Mouse (Mus musculus): Measurements from ENCODE around the gene Pmvk.

Pmvk gene

GRCm38 (mm10) chr3:89484766-89485524 is 30.6 kb downstream of the Pmvk start:
- ChIA-PET CTCF (interaction anchor here (0.5 to 3.0 kb wide), 23 partner anchors 15 to 177 kb away, joined by 3 to 34 read pairs (median 4); partner anchors contain the start of gene Pmvk (in 2 of the 4)), POLR2A (interaction anchor here in 3 of 4 experiments (0.6 to 1.4 kb wide), 10 partner anchors 19 to 383 kb away, joined by 3 to 14 read pairs (median 4); no protein-coding TSS in a partner anchor)

DNA sequence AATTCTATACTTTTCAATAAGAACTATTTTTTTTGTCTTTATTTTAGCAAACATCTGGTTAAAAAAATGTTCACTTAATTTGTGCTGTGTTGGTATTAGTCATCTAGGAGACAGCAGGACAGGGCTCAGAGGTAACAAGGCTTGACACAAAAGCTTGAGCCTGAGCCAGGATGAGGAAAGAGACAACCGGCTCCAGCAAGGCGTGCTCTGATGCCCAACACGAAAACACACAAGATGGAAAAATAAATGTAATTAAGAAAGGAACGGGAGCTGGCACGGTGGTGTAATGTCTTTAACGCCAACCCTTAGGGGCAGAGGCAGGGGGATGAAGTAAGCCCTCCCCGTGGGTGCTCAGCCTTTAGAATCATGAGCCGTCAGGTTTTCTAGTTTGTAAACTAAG is 31.8 kb downstream of the Pmvk start:
- CTCF ChIA-PET = interaction anchor here (0.5 to 3.0 kb wide), 13 partner anchors 13 to 169 kb away, joined by 3 to 34 read pairs (median 7); partner anchors contain the start of gene Pmvk (in 1 of the 4)
- POLR2A ChIA-PET = interaction anchor here in 3 of 4 experiments (0.6 to 1.8 kb wide), 4 partner anchors 15 to 313 kb away, joined by 3 to 4 read pairs (median 4); partner anchors contain the start of gene Pbxip1 (in 1 of the 3)

DNA sequence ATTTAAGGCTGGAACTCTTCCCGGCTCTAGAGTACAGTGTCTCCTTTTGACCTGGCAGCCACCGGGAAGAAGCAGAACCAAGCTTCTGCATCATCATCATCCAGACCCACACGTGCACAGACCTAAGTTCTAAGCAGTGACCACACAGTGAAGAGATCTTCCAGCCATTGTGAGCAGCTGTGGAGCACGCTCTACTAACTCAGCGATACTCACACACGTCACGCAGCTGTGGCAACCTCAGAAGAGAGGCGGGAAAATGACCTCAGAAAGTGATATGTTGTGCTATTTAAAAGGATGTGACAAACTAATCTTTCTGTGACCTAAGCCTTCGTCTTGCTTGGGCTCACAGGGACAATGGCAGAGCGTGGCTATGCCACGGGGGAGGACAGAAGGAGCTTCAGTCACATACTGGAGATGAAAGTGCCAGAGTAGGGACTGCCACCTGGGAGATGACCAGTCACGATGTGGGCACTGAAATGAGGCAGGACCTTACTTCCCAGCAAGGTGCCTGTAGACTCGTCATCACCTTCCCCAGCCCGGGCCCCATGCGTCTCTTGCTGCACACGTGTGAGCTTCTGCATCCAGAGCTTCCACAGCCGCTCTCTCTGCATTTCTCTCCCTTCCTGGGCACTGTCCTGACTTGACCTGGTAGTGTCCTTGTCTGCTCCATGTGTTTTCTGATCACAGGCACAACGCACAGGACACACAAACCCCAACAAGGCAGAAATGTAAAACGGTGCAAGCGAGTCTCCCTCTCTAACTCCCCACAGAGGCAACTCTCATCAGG is 32.8 kb downstream of the Pmvk start:
- ChIA-PET CTCF (interaction anchor here (0.8 to 2.0 kb wide), 9 partner anchors 12 to 203 kb away, joined by 3 to 7 read pairs (median 6); partner anchors contain the start of gene Adam15 (in 1 of the 4)), POLR2A (interaction anchor here (0.5 to 1.8 kb wide), 10 partner anchors 16 to 1290 kb away, joined by 3 to 9 read pairs (median 3); partner anchors contain the start of genes Pbxip1 (in 1 of the 4) and Tpm3 (in 1 of the 4))

DNA sequence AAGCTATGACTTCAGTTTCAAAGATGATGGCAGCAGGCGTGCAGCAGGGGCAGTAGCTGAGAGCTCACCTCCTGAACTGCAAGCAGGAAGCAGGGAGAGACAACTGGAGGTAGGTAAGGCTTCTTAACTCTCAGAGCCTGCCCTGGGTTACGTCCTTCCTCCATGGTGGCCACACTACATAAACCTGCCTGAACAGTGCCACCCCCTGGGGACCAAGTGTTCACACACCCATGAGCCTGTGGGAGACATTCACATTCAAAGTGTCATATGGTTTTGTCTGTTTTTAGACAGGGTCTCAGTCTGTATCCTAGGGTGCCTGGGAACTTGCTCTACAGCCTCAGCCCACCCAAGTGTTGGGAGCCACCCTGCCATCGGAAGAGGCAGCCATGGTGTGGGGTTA is 36.4 kb downstream of the Pmvk start:
- CTCF ChIA-PET = interaction anchor here (0.7 to 4.2 kb wide), 20 partner anchors 8 to 248 kb away, joined by 3 to 39 read pairs (median 4); partner anchors contain the start of genes Cks1b (in 1 of the 4) and Shc1 (in 1 of the 4)
- POLR2A ChIA-PET = interaction anchor here in 2 of 4 experiments (0.8 to 1.7 kb wide), 11 partner anchors 18 to 168 kb away, joined by 3 to 5 read pairs (median 3); partner anchors contain the start of gene Efna3 (in 1 of the 2)

DNA sequence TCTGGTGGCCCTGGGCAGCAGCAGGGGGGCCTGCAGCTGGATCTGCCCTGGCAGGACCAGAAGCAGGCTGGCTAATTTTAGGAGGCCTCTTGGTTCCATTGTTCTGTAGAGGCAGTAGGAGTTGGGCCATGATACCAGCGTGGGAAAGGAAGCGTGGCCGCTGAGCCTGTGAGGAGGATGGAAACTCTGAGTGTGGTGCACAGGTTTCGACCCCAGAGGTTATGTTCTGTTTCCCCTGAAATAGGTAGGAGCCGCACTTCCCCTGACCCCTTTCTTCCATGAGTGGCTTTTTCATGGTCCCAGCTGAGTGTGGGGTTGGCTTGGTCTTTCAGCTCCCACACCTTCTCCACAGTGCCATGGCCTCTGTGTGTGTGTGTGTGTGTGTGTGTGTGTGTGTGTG is 37.2 kb downstream of the Pmvk start:
- POLR2A ChIA-PET = interaction anchor here in 2 of 4 experiments (0.7 to 1.7 kb wide), 11 partner anchors 12 to 307 kb away, joined by 3 to 5 read pairs (median 3); partner anchors contain the start of gene Efna3 (in 1 of the 2)
- CTCF ChIA-PET = interaction anchor here in 3 of 4 experiments (0.9 to 4.2 kb wide), 13 partner anchors 10 to 248 kb away, joined by 3 to 39 read pairs (median 3); partner anchors contain the start of genes Cks1b (in 1 of the 3) and Shc1 (in 1 of the 3)

- ChIA-PET CTCF (interaction anchor here in 2 of 4 experiments (0.6 to 4.2 kb wide), 4 partner anchors 43 to 296 kb away, joined by 3 to 24 read pairs (median 3); no protein-coding TSS in a partner anchor), POLR2A (interaction anchor here in 1 of 4 experiments (1.2 to 1.7 kb wide), 3 partner anchors 11 to 43 kb away, joined by 3 to 5 read pairs (median 3); no protein-coding TSS in a partner anchor)
These were observed 38.4 kb downstream of the Pmvk start for GRCm38 (mm10) chr3:89492701-89493151.

- CTCF ChIA-PET = interaction anchor here in 3 of 4 experiments (0.5 to 2.6 kb wide), 7 partner anchors 16 to 318 kb away, joined by 3 to 10 read pairs (median 3); partner anchors contain the start of gene Scamp3 (in 1 of the 3)
- POLR2A ChIA-PET = no interaction called here
These were observed 40.3 kb downstream of the Pmvk start for GRCm38 (mm10) chr3:89494630-89495029.

GRCm38 (mm10) chr3:89496366-89496765 is 42.0 kb downstream of the Pmvk start:
- CTCF ChIA-PET = interaction anchor here (0.7 to 1.5 kb wide), 4 partner anchors 15 to 118 kb away, joined by 3 to 5 read pairs (median 4); no protein-coding TSS in a partner anchor
- POLR2A ChIA-PET = interaction anchor here in 1 of 4 experiments (0.6 to 0.8 kb wide), 2 partner anchors 19 to 39 kb away, joined by 3 to 4 read pairs; no protein-coding TSS in a partner anchor

DNA sequence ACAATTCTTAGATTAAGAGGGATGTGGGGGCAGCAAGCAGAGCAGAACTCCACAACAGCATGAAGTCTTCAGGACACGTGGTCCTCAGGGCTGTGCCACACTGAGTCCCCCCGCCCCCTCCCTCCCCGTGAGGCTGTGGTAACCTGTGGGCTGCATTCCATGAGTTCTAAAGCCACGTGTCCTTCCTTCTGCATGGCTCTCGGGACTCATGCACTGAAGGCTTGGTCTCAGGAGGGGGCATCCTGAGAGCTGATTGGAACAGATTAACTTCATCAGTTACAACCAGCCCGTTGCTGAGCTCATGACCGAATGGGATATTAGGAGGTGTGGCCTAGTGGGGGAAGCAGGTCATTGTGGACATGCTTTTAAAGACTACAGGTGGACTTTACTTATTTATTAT is 45.4 kb downstream of the Pmvk start:
- POLR2A ChIA-PET = interaction anchor here (0.6 to 1.5 kb wide), 8 partner anchors 13 to 289 kb away, joined by 3 to 5 read pairs (median 4); partner anchors contain the start of genes Cks1b (in 1 of the 4) and Shc1 (in 1 of the 4)
- CTCF ChIA-PET = interaction anchor here (0.6 to 2.2 kb wide), 13 partner anchors 10 to 359 kb away, joined by 3 to 10 read pairs (median 3); no protein-coding TSS in a partner anchor

- CTCF ChIA-PET = interaction anchor here in 3 of 4 experiments (0.8 to 2.2 kb wide), 4 partner anchors 9 to 271 kb away, joined by 3 to 6 read pairs (median 5); no protein-coding TSS in a partner anchor
- POLR2A ChIA-PET = interaction anchor here in 1 of 4 experiments (1.0 kb wide), 1 partner anchor 10 kb away, joined by 3 read pairs; no protein-coding TSS in a partner anchor
These were observed 47.1 kb downstream of the Pmvk start for GRCm38 (mm10) chr3:89501486-89501885.

DNA sequence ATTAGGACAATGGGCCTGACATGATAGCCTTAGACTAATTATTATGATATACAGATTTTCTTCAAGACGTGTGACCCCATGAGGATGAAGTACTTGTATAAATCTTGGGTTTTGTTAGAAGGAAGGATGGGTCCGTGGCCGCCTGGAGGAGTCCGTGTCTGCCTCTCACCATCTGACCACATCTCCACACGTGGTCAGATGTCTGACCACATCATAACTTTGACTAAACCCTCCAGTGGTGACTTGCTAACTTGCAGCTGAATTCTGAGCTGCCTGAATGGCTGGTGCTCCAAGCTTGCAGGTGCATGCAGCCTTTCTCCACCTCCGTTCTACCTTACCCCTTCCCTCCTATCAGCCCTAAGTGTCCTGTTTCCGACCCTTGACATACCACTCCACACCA is 48.2 kb downstream of the Pmvk start:
- ChIA-PET POLR2A (interaction anchor here in 2 of 4 experiments (0.6 to 2.1 kb wide), 10 partner anchors 18 to 270 kb away, joined by 3 to 8 read pairs (median 3); partner anchors contain the start of genes Kcnn3 (in 1 of the 2), Pbxip1 (in 1 of the 2), Pmvk (in 1 of the 2) and Ube2q1 (in 1 of the 2)), CTCF (interaction anchor here (0.6 to 2.5 kb wide), 19 partner anchors 9 to 578 kb away, joined by 3 to 18 read pairs (median 4); partner anchors contain the start of genes Pmvk (in 1 of the 4) and Trim46 (in 1 of the 4))

DNA sequence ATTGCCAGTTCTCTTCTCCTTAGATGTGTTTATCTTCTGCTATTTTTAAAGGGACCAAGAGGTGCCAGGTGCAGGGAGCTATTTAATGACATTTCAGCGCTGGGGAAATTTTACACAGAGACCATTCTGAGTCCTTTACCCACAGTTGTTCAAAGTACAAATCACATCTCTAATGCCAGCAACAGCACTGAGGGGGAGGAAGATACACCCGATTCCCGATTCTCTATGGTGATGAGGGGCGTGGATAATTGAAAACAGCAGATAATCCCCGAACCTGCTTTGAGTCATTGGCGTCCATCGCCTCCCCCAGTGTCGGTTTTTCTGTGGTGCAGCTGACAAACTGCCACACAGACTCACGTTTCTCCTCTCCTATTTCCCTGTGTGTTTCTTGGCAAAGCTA is 53.7 kb downstream of the Pmvk start:
- POLR2A ChIA-PET = interaction anchor here in 2 of 4 experiments (0.8 to 1.8 kb wide), 4 partner anchors 11 to 248 kb away, joined by 3 to 5 read pairs (median 3); partner anchors contain the start of gene Kcnn3 (in 1 of the 2)

GRCm38 (mm10) chr3:89510979-89511378 is 56.6 kb downstream of the Pmvk start:
- ChIA-PET POLR2A (interaction anchor here in 3 of 4 experiments (0.6 to 1.9 kb wide), 11 partner anchors 9 to 351 kb away, joined by 3 to 6 read pairs (median 4); partner anchors contain the start of gene Kcnn3 (in 2 of the 3)), CTCF (interaction anchor here (0.5 to 4.1 kb wide), 70 partner anchors 7 to 566 kb away, joined by 3 to 55 read pairs (median 4); partner anchors contain the start of genes Chrnb2 (in 1 of the 4), Kcnn3 (in 1 of the 4) and Ube2q1 (in 1 of the 4))

More for the DNA sequence above, 53.7 kb downstream of the Pmvk start:
- CTCF ChIA-PET = interaction anchor here in 3 of 4 experiments (0.6 to 1.6 kb wide), 4 partner anchors 13 to 265 kb away, joined by 3 to 7 read pairs (median 4); no protein-coding TSS in a partner anchor

DNA sequence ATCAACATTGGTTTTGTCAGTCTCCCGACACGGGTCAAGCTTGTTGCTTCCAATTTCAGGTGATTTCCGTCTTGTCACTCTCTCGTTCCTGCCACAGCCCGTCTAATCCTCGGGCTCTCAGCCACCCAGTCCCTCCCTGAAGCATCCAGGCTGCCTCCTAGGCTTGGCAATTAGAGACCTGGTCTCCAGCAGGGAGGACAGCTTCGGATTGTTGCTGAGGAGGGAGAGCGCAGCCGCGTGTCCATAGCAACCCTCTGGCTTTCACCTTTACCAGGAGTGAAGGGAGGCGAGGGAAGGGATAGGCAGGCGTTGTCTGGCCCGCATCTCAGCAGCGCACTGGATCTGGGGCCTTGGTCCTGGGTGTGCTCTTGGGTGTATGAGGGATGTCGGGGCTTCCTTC is 57.1 kb downstream of the Pmvk start:
- CTCF ChIA-PET = interaction anchor here (0.5 to 4.1 kb wide), 87 partner anchors 8 to 1198 kb away, joined by 3 to 55 read pairs (median 4); partner anchors contain the start of genes Chrnb2 (in 1 of the 4), Hcn3 (in 1 of the 4), Kcnn3 (in 1 of the 4) and Pmvk (in 1 of the 4)
- POLR2A ChIA-PET = interaction anchor here in 3 of 4 experiments (0.6 to 1.9 kb wide), 15 partner anchors 8 to 347 kb away, joined by 3 to 7 read pairs (median 4); partner anchors contain the start of gene Kcnn3 (in 2 of the 3)

DNA sequence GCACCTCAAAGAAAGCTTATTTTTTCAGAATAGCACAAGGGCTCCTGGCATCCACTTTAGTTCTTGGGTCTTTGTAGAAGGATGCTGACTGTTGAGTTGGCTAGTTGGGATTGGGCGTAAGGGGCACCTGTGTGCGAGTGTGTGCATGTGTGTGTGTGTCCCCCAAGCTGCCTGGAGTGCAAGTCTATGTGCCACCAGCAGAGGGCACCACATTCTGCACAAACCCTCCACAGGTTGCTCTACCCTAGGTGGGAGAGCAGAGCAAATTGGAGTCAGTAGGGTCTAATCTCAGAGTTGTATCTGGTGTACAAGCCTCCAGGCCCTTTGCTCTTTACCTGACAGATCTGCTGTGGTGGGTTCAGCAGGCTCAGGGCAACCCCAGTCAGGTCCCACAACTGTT is 57.9 kb downstream of the Pmvk start:
- ChIA-PET CTCF (interaction anchor here (0.5 to 4.1 kb wide), 76 partner anchors 8 to 1198 kb away, joined by 3 to 55 read pairs (median 4); partner anchors contain the start of genes Ash1l (in 1 of the 4), Chrnb2 (in 1 of the 4), Hcn3 (in 1 of the 4) and Kcnn3 (in 1 of the 4)), POLR2A (interaction anchor here (0.6 to 1.9 kb wide), 13 partner anchors 8 to 346 kb away, joined by 3 to 7 read pairs (median 4); partner anchors contain the start of genes Kcnn3 (in 1 of the 4) and Ube2q1 (in 1 of the 4))

DNA sequence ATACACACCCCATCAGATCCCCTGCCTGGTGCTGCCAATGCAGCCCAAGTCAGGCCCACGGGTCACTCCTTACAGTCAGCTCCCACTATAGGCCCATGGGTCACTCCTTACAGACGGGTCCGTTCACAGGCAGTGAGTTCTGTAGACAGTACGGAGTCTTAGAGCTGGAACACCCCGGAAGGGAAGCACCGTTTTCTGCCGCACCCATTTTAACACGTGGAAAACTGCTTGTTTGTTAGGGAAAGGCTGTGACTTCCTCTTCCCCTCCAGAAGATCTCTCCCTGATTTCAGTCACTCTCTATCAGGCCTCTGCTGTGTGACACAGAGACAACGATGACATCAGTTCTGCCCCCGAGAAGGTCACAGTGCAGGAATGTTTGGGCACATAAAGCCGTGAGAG is 61.1 kb downstream of the Pmvk start:
- CTCF ChIA-PET = interaction anchor here in 3 of 4 experiments (0.7 to 2.3 kb wide), 9 partner anchors 34 to 341 kb away, joined by 3 to 10 read pairs (median 3); no protein-coding TSS in a partner anchor
- POLR2A ChIA-PET = interaction anchor here in 2 of 4 experiments (0.5 to 1.1 kb wide), 4 partner anchors 62 to 257 kb away, joined by 3 read pairs; no protein-coding TSS in a partner anchor
